Mouse (Mus musculus): ENCODE measurements at regions not wholly inside any gene's neighbourhood (a gene's known extent, or its start where the extent isn't known, plus 50 kb on each side); places are given as distances from the start of the nearest gene placed in this dataset.

- DNase-seq (ENCODE audit: extremely low read depth, insufficient read length, low spot score) = no peak
Observed at GRCm38 (mm10) chr4:40537859-40538258, 65.9 kb downstream of the Tmem215 start.

DNA sequence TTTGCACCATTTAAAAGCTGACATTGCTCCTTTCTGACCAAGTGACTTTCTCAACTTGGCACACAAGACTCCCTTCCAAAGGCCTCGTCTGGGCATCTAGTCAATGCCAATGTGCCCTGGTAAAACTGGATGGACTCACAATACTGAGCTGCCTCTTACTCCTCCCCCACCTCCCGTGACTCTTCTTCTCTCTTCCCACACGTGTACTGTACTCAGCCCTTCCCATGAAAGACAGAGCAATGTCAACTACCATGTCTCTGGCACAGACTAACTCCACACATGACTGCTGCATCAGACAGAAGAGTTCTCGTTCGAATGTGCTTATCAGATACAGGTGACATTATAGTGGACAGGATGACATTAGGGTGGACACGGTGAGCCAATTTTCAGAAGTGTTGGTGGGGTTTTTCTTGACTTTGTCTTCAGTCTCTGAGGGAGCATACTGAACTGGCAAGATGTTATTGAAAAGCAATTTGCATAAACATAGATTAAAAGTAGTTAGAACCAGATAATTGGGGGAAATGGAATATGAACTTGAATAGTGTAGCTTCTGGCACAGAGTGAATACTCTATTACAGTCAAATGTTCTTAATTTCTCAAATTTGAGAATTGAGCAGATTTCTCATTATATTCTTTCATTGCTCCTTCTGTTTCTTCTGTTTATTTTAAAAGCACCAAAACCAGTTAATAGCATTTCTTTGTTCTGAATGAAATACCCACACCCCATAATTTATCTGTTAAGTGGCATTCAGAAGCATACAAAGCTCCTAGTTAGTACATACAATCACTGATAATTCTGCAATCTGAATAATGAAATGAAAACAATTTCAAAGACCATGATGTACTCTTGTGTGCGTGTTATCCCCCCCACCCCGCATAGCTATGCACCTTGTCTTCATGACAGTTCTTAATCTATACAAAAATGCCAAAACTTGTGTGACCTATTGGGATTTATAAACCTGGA, 71.4 kb downstream of the Tmem215 start:
- no peak for DNase-seq (ENCODE audit: extremely low read depth, insufficient read length, low spot score)

- no peak for DNase-seq (ENCODE audit: extremely low read depth, insufficient read length, low spot score)
Observed at GRCm38 (mm10) chr4:40544056-40544455, 72.1 kb downstream of the Tmem215 start.

GRCm38 (mm10) chr4:40544806-40545205, 72.8 kb downstream of the Tmem215 start:
- DNase-seq (ENCODE audit: extremely low read depth, insufficient read length, low spot score) = no peak

GRCm38 (mm10) chr4:40545700-40546099, 73.7 kb downstream of the Tmem215 start:
- DNase-seq (ENCODE audit: extremely low read depth, insufficient read length, low spot score) = no peak

GRCm38 (mm10) chr4:40559824-40560223, 87.8 kb downstream of the Tmem215 start:
- no peak for DNase-seq (ENCODE audit: extremely low read depth, insufficient read length, low spot score)

GRCm38 (mm10) chr4:40573300-40573699, 101.3 kb downstream of the Tmem215 start:
- no peak for DNase-seq (ENCODE audit: extremely low read depth, insufficient read length, low spot score)

DNA sequence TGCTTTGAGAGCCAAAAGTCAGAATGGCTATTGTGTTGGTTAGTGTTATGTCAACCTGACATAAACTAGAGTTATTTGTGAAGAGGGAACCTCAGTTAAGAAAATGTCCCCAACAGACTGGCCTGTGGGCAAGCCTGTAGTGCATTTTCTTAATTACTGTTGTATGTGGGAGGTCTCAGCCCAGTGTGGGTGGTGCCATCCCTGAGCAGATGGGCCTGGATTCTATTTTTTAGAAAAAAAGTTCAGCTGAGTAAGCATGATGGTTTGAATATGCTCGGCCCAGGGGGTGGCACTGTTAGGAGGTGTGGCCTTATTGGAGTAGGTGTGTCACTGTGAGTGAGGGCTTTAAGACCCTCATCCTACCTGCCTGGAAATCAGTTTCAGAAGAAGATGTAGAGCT, 104.0 kb downstream of the Tmem215 start:
- DNase-seq (ENCODE audit: extremely low read depth, insufficient read length, low spot score) = no peak

DNA sequence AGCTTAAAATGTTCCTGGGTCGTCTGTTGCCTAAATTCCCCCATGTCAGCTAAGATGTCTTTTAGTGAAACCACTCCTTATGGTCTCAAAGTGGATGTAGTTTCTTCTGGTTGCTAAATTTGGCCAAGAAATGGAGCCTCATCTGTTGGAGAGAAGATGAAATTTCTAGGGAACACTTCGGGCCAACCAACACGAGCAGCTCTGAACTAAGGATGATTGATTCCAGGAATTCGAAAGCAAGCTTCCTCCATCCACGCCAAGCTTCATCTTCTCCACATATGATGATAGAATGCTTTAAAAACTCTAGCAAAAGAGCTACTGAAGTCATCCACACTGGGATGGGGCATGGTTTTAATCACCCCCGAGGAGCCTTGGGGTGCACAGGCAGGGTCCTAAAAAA, 112.5 kb downstream of the Tmem215 start:
- DNase-seq (ENCODE audit: extremely low read depth, insufficient read length, low spot score) = no peak

- no peak for DNase-seq (ENCODE audit: extremely low read depth, insufficient read length, low spot score)
Observed at GRCm38 (mm10) chr4:40584940-40585571, 113.1 kb downstream of the Tmem215 start.

- no peak for DNase-seq (ENCODE audit: extremely low read depth, insufficient read length, low spot score)
Observed at GRCm38 (mm10) chr4:40586045-40586444, 114.1 kb downstream of the Tmem215 start.

- no peak for DNase-seq (ENCODE audit: extremely low read depth, insufficient read length, low spot score)
Observed at GRCm38 (mm10) chr4:40587254-40587653, 115.3 kb downstream of the Tmem215 start.

- no peak for DNase-seq (ENCODE audit: extremely low read depth, insufficient read length, low spot score)
Observed at GRCm38 (mm10) chr4:40593806-40594205, 109.2 kb downstream of the Aptx start.

DNA sequence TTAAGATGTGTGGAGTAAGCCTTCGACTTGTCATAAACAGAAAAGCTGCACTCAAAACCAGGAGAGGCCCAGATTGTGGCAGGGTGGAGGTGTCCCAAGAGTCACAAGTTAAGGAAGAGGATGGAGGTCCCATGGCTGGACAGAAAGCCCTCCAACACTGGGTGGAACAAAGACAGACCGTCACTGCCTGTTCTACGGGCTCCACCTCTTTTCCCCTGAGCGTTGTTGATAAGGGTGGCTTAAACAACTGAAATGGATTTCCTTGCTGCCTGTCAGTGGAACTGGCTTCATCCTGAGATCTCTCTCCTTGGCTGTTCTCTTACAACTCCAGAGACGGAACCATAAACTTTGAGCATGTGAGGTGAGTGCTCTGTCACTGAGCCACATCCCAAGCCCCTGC, 78.0 kb downstream of the Aptx start:
- DNase-seq (ENCODE audit: extremely low read depth, insufficient read length, low spot score) = no peak

DNA sequence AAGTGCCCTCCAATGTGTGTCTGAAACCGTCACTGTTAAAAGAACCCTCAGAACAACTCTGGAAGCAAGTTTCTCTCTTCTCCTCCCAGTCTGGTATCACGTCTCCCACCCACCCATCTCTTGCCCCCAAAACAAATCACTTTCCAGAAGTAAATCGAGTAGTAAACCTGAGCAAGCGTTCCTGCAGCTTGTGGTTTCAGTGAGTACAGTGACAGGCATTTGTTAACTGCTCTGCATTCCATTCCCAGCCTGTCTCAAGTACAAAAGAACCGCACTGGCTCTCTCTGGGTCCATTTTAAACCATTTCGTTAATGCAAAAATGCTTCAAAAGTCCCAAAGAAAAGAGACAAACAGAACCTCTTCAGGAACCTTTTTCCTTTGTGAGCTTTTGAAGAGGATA, 77.1 kb downstream of the Aptx start:
- DNase-seq (ENCODE audit: extremely low read depth, insufficient read length, low spot score) = peak; percentile 38
